Mouse (Mus musculus) ES-Bruce4 (cell line): Measurements from ENCODE around the gene Serpina3f.

Experiments
- CTCF ChIP-seq: IDR thresholded peaks from one replicate; pipeline ENCODE4 v1.8.1; 2011; ENCODE audit warnings: low read depth, low read length
- EP300 ChIP-seq: IDR thresholded peaks from 2 replicates; pipeline ENCODE4 v1.6.1; 2011; ENCODE audit warnings: low read depth, low read length; ENCODE audit not compliant: insufficient read depth
- POLR2A ChIP-seq: IDR thresholded peaks from one replicate; pipeline ENCODE4 v1.8.1; 2011; ENCODE audit warnings: low read length; ENCODE audit not compliant: insufficient read depth

GRCm38 (mm10) chr12:104230762-104231161 lies 16.4 kb downstream of the Serpina3f start:
- TF ChIP-seq CTCF (no peak), POLR2A (no peak), EP300 (no peak)
